Mouse (Mus musculus): ENCODE measurements around the gene Cfap157. TPM values are rescaled to one million over a fixed set of nuclear protein-coding genes. Genes with fewer than 3 reads are reported as not detected.

Gene Cfap157
- polyA plus RNA-seq, 1 experiment = not detected

DNA sequence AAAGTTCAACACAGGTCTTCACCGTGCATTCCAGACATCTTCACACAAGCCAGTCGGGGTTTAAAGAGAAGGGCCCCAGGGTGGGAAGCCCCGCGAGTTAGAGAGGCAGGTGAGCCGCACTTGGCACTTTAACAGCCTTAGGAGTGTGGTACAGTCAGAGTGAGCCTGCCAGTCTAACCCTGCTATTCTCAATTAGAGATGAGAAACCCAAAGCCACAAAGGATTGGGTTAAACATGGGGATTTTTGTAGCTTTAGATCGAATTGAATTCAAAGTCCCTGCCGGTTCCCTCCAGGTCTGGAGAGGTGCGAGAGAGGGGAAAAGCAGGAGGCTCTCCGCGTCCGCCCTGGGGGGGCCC, 43.3 kb downstream of the Cfap157 start, which contains the start of gene 6330409D20Rik:
Gene 6330409D20Rik (minus strand): TSS at position 101 of the 357 bp plus-strand sequence.
- no peak within 1 kb of the TSS for H3K27ac ChIP-seq (ENCODE audit: insufficient read depth, low read depth, low read length)
- TF ChIP-seq CTCF (IDR thresholded peaks at IDR 0.05; ENCODE audit: low read depth, low read length) (no peak), POLR2A (IDR thresholded peaks at IDR 0.05; ENCODE audit: borderline replicate concordance, low read depth, low read length) (no peak)
- H3K4me3 ChIP-seq (ENCODE audit: insufficient read depth, low read length) = no peak within 1 kb of the TSS

DNA sequence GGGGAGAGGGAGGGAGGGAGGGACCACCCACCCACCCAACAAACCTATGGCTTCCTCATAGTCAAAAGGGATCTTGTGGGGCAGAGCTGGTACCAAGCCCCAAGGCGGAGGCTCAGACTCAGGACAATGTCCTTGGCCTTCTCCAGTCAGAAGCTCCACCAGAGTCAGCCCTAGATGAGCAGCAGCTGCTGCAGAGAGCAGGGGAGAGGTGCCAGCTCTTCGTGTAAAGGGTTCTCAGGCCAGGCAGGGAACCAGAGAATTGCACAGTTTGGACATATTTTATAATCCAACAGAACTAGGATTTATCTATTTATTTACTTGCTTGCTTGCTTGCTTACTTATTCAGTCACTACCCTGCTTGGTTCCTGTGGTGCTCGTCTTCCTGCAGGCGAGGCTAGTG, 44.9 kb downstream of the Cfap157 start:
- H3K27ac ChIP-seq (ENCODE audit: insufficient read depth, low read depth, low read length) = no peak overlapping the region
- peaks cover 47% of the 10 kb centered on the region for H3K4me1 ChIP-seq (ENCODE audit: control insufficient read depth, insufficient read depth, low read length)
- no peak overlapping the region for H3K4me3 ChIP-seq (ENCODE audit: insufficient read depth, low read length)
- TF ChIP-seq CTCF (IDR thresholded peaks at IDR 0.05; ENCODE audit: low read depth, low read length) (no peak), POLR2A (IDR thresholded peaks at IDR 0.05; ENCODE audit: borderline replicate concordance, low read depth, low read length) (no peak)

More for the DNA sequence above, 43.3 kb downstream of the Cfap157 start, which contains the start of gene 6330409D20Rik:
- peaks cover 41% of the 10 kb centered on the region for H3K4me1 ChIP-seq (ENCODE audit: control insufficient read depth, insufficient read depth, low read length)

DNA sequence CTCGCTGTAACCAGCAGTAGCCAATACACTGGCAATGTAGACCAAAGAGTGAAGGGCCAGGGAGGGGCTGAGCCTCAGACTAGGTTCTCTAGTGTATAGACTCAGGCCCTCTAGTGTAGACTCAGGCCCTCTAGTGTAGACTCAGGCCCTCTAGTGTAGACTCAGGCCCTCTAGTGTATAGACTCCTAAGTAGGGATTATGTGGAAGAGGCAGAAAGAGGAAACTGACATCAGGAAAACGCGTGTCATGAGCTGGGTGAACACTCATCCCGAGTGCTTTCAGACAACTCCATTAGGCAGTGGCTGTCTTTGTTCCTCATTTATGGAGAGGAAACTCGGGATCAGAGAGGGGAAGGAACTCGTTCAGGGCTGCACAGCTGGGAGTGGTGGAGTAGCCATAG, 47.2 kb downstream of the Cfap157 start:
- no peak overlapping the region for H3K4me3 ChIP-seq (ENCODE audit: insufficient read depth, low read length)
- H3K27ac ChIP-seq (ENCODE audit: insufficient read depth, low read depth, low read length) = peak overlapping the region; percentile 65
- H3K4me1 ChIP-seq (ENCODE audit: control insufficient read depth, insufficient read depth, low read length) = peaks cover 44% of the 10 kb centered on the region
- TF ChIP-seq CTCF (IDR thresholded peaks at IDR 0.05; ENCODE audit: low read depth, low read length) (no peak), POLR2A (IDR thresholded peaks at IDR 0.05; ENCODE audit: borderline replicate concordance, low read depth, low read length) (no peak)

DNA sequence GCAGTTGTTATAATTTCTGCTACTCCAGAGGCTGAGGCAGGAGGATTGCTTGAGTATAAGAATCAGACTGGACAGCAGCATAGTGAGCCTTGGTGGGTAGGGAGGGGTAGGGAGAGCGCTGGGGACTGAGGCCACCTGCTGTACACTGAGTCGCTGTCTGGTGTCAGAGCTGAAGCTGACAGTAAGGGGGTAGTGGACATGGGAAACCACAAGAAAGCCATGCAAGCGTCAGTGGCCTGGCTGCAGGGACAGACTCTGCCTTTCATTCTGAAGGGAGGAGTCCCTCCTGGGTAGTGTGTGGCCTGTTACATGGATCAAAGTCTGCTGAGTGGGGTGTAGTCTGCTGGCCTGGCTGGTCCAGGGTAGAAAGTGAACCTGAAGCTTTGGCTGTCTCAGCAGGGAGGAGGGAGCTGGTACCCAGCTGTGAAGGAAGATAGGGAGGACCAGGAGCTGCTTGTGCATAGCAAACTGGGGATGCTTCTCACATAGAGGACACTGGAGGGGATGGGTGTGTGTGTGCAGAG, 47.9 kb downstream of the Cfap157 start:
- Histone ChIP-seq H3K4me1 (ENCODE audit: control insufficient read depth, insufficient read depth, low read length) (peaks cover 48% of the 10 kb centered on the region), H3K4me3 (ENCODE audit: insufficient read depth, low read length) (no peak overlapping the region), H3K27ac (ENCODE audit: insufficient read depth, low read depth, low read length) (peak overlapping the region; percentile 65)
- TF ChIP-seq POLR2A (IDR thresholded peaks at IDR 0.05; ENCODE audit: borderline replicate concordance, low read depth, low read length) (no peak), CTCF (IDR thresholded peaks at IDR 0.05; ENCODE audit: low read depth, low read length) (no peak)

DNA sequence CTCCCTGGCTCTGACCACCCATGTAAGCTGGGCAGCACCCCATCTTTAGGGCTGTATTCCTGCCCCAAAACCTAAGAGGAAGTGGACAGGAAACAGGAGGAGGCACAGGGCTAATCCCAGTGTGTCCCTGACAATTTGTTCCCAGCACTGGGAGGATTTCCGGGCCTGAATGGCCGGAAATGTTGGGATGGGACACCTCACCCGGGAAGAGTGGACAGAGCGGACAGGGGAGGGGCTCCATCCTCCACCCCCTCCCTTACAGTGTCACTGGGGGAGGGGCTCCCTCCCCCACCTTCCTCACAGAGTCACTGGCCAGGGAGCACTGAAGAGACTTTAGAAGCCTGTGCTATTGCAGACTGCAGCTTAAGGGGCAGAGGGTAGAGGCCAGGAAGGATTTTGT, 49.3 kb downstream of the Cfap157 start:
- Histone ChIP-seq H3K27ac (ENCODE audit: insufficient read depth, low read depth, low read length) (no peak overlapping the region), H3K4me1 (ENCODE audit: control insufficient read depth, insufficient read depth, low read length) (peaks cover 57% of the 10 kb centered on the region), H3K4me3 (ENCODE audit: insufficient read depth, low read length) (no peak overlapping the region)
- TF ChIP-seq POLR2A (IDR thresholded peaks at IDR 0.05; ENCODE audit: borderline replicate concordance, low read depth, low read length) (no peak), CTCF (IDR thresholded peaks at IDR 0.05; ENCODE audit: low read depth, low read length) (no peak)

DNA sequence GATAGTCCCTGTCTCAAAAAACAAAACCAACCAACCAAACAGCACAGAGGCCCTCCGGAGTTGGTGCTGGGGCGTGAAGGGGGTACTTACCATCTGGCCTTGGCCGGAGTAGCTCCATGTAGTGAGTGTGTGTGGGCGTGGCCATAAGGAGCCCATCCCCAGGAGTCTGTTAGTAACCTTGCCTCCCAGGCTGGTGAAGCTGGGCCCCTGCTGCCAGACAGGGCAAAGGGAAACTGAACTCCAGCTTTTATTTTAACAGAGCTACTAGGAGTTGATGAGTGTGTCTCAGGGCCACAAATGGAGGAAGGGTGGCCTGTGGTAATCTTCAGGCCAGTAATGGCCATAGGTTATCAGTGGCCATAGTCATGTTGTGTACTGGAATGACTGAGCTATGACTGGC, 49.7 kb downstream of the Cfap157 start:
- Histone ChIP-seq H3K4me1 (ENCODE audit: control insufficient read depth, insufficient read depth, low read length) (peaks cover 60% of the 10 kb centered on the region), H3K4me3 (ENCODE audit: insufficient read depth, low read length) (no peak overlapping the region), H3K27ac (ENCODE audit: insufficient read depth, low read depth, low read length) (no peak overlapping the region)
- TF ChIP-seq CTCF (IDR thresholded peaks at IDR 0.05; ENCODE audit: low read depth, low read length) (no peak), POLR2A (IDR thresholded peaks at IDR 0.05; ENCODE audit: borderline replicate concordance, low read depth, low read length) (no peak)

DNA sequence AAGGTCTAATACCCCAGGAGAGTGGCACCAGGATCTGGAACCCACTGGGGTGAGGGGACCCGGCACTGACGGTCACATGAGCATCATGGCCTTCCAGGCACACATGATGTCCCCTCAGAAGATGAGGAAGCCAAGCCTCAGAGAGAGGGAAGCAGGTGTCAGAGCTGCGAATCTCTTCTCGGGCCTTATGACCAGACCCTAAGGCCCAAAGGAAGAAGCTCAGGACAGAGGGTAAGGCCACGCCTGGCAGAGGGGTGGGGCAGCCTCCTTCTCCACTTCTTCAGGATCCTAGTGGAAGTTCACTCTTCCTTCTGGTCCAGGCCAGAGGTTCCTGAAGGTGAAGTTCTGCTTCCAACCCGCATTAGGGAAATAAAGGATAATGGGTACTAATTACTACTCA, 51.5 kb downstream of the Cfap157 start:
- Histone ChIP-seq H3K4me1 (ENCODE audit: control insufficient read depth, insufficient read depth, low read length) (peaks cover 57% of the 10 kb centered on the region), H3K27ac (ENCODE audit: insufficient read depth, low read depth, low read length) (no peak overlapping the region), H3K4me3 (ENCODE audit: insufficient read depth, low read length) (no peak overlapping the region)
- TF ChIP-seq CTCF (IDR thresholded peaks at IDR 0.05; ENCODE audit: low read depth, low read length) (no peak), POLR2A (IDR thresholded peaks at IDR 0.05; ENCODE audit: borderline replicate concordance, low read depth, low read length) (no peak)

DNA sequence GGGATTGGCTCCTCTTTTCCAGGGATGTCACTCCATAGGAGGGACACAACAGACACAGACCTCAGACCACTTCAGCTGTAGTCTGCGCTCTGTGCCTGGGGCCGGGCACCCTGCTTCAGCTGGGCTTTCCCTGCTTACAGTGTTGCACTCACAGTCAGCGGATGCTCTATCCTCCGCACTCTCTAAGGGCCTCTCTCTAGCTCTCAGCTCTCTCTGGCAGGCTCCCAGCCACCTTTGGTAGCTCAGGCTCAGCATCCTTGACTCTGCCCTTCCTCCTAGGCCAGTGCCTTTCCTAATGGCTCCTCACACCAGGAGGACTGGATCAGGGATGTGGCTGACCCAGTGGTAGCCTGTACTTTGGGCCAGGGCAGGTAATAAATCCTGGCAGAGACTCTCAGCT, 52.3 kb downstream of the Cfap157 start:
- Histone ChIP-seq H3K4me1 (ENCODE audit: control insufficient read depth, insufficient read depth, low read length) (peaks cover 55% of the 10 kb centered on the region), H3K27ac (ENCODE audit: insufficient read depth, low read depth, low read length) (no peak overlapping the region), H3K4me3 (ENCODE audit: insufficient read depth, low read length) (no peak overlapping the region)
- TF ChIP-seq POLR2A (IDR thresholded peaks at IDR 0.05; ENCODE audit: borderline replicate concordance, low read depth, low read length) (no peak), CTCF (IDR thresholded peaks at IDR 0.05; ENCODE audit: low read depth, low read length) (no peak)

DNA sequence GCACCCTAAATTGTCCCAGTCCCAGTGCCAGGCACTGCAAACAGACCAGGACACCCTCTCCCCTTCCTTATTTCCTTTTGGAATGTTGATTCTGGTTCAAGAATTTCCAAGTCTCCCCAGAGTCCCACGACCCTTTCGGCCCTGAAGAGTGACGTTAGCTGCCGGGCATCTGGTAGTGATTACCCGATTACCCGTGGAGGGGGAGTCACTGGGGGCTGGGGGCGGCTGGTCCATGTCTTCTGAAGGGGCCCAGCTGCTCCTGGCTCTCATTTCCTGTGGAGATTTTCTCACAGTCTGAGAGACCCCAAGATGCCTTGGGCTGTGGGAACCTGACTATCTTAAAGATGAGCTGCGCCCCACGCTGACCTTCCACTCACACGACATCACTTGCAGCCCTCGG, 53.4 kb downstream of the Cfap157 start:
- peaks cover 46% of the 10 kb centered on the region for H3K4me1 ChIP-seq (ENCODE audit: control insufficient read depth, insufficient read depth, low read length)
- H3K27ac ChIP-seq (ENCODE audit: insufficient read depth, low read depth, low read length) = no peak overlapping the region
- no peak overlapping the region for H3K4me3 ChIP-seq (ENCODE audit: insufficient read depth, low read length)
- no peak for TF ChIP-seq CTCF (IDR thresholded peaks at IDR 0.05; ENCODE audit: low read depth, low read length)
- TF ChIP-seq POLR2A (IDR thresholded peaks at IDR 0.05; ENCODE audit: borderline replicate concordance, low read depth, low read length) = no peak

DNA sequence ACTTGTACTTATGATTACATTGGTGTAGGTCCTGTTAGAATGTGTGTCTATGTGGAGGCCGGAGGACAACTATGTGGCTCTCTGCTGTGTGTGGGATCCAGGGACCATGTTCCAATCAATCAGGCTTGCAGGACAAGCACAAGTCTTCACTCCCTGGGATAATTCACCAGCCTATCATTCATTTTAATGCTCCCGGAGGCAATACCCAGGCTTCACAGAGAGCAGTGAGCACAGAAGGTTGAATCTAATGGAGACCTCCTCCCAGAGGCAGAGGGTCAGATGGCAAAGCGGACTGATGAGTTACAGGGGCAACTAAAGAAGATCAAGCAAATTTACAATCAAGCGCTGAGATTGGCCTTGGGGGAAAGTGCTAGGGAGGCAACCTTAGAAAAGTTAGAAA, 54.7 kb downstream of the Cfap157 start:
- H3K27ac ChIP-seq (ENCODE audit: insufficient read depth, low read depth, low read length) = no peak overlapping the region
- H3K4me1 ChIP-seq (ENCODE audit: control insufficient read depth, insufficient read depth, low read length) = peaks cover 32% of the 10 kb centered on the region
- H3K4me3 ChIP-seq (ENCODE audit: insufficient read depth, low read length) = no peak overlapping the region
- TF ChIP-seq POLR2A (IDR thresholded peaks at IDR 0.05; ENCODE audit: borderline replicate concordance, low read depth, low read length) = no peak
- no peak for TF ChIP-seq CTCF (IDR thresholded peaks at IDR 0.05; ENCODE audit: low read depth, low read length)

DNA sequence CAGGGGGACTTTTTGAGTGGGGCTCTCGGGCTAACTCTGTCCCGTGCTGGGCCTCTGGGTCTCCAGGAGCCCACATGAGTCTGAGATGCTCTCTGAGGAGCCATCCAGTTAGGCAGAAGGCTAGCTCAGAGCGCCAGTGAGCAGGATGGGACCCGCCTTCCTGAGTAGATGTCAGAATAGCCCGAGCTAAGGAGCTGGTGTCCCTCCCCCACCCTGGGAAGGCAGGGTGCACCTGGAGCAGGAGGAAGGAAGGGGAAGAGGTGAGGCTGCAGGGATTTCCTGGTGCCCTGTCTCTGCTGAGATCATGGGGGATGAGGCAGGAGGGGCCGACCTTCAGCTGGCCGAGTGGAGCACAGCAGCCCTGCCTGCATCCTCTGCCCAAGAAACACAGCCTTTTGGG, 55.8 kb downstream of the Cfap157 start:
- Histone ChIP-seq H3K4me3 (ENCODE audit: insufficient read depth, low read length) (no peak overlapping the region), H3K4me1 (ENCODE audit: control insufficient read depth, insufficient read depth, low read length) (peaks cover 30% of the 10 kb centered on the region), H3K27ac (ENCODE audit: insufficient read depth, low read depth, low read length) (no peak overlapping the region)
- TF ChIP-seq CTCF (IDR thresholded peaks at IDR 0.05; ENCODE audit: low read depth, low read length) (no peak), POLR2A (IDR thresholded peaks at IDR 0.05; ENCODE audit: borderline replicate concordance, low read depth, low read length) (no peak)

All from bone marrow macrophage, adult 2 months (primary cell).